Mouse (Mus musculus) thymus, adult 2 months (tissue): ENCODE measurements around the gene Eps8l3. TPM values are rescaled to one million over a fixed set of nuclear protein-coding genes. Genes with fewer than 3 reads are reported as not detected.

Experiments
- DNase-seq: peaks from one replicate; pipeline ENCODE4 v3.0.0; 2021
- H3K27ac ChIP-seq: fragments of 200-500 bp; 2 replicates; pipeline ENCODE4 v1.5.1; 2012; ENCODE audit warnings: low read length, control low read depth; ENCODE audit not compliant: control insufficient read depth, insufficient read depth
- H3K27me3 ChIP-seq: fragments of 200-500 bp; 2 replicates; pipeline ENCODE4 v1.6.1; 2012; ENCODE audit warnings: mild to moderate bottlenecking, low read length, moderate library complexity, mixed read lengths; ENCODE audit not compliant: control insufficient read depth, insufficient read depth
- H3K36me3 ChIP-seq: fragments of 200-500 bp; 2 replicates; pipeline ENCODE4 v1.6.1; 2012; ENCODE audit warnings: mild to moderate bottlenecking, low read length, moderate library complexity; ENCODE audit not compliant: control insufficient read depth, insufficient read depth
- H3K4me1 ChIP-seq: fragments of 200-500 bp; replicated peaks from 2 replicates; pipeline ENCODE4 v1.6.1; 2012; ENCODE audit warnings: low read length; ENCODE audit not compliant: control insufficient read depth, insufficient read depth
- H3K4me3 ChIP-seq: fragments of 200-500 bp; 2 replicates; pipeline ENCODE4 v1.5.1; 2012; ENCODE audit warnings: mild to moderate bottlenecking, low read length, control low read depth, moderate library complexity; ENCODE audit not compliant: control insufficient read depth, insufficient read depth
- CTCF ChIP-seq: fragments of 200-500 bp; IDR thresholded peaks from 2 replicates; pipeline ENCODE4 v1.5.1; 2012; ENCODE audit warnings: mild to moderate bottlenecking, control low read depth, low read length, moderate library complexity, borderline replicate concordance; ENCODE audit not compliant: control insufficient read depth, poor library complexity, insufficient read depth; ENCODE audit errors: extremely low read depth
- POLR2A ChIP-seq: fragments of 200-500 bp; IDR thresholded peaks from 2 replicates; pipeline ENCODE4 v1.6.1; 2012; ENCODE audit warnings: mild to moderate bottlenecking, low read length, control low read depth, moderate library complexity; ENCODE audit not compliant: control insufficient read depth, poor library complexity, insufficient read depth; ENCODE audit errors: extremely low read depth
- WGBS: fragments of 180-500 bp; shearing (Covaris S2); methylation state at CpG from one replicate; pipeline ENCODE4 v1.1.7; 2018; 5-methylcytosine and 5-hydroxymethylcytosine counted together
- polyA plus RNA-seq: library from polyadenylated mRNA; depleted of rRNA; stranded (reverse); fragments of >200 nt; gene quantifications from 2 replicates; pipeline ENCODE4 v1.2.3, GENCODE M21; 2012

Gene Eps8l3
- polyA plus RNA-seq, 1 experiment, result 0.34 TPM

DNA sequence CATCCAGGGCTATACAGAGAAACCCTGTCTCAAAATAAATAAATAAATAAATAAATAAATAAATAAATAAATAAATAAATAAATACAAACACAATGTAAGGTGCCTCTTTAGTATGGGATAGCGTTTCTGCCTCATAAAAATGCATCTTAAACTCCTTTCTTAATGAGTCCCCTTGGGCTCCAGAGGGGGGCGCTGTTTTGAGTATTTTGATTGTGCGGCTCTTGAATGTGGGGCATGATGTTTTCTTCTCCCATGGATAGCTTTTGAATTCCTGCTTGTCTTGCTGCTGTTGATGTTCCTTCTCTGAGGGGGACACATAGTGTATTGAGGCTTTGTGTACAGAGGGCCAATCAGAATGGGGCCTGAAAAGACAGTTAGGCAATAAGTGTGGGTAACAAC lies 40.1 kb downstream of the Eps8l3 start:
- H3K36me3 ChIP-seq, result no peaks in the 10 kb centered on the region
- no peak for TF ChIP-seq POLR2A
- no peak for TF ChIP-seq CTCF
- DNase-seq, result no peak
- no peaks in the 10 kb centered on the region for H3K27me3 ChIP-seq
- H3K4me3 ChIP-seq, result no peak overlapping the region
- no peaks in the 10 kb centered on the region for H3K4me1 ChIP-seq
- 80% methylated on average over 3 of the region's 3 CpGs for WGBS
- H3K27ac ChIP-seq, result no peak overlapping the region

DNA sequence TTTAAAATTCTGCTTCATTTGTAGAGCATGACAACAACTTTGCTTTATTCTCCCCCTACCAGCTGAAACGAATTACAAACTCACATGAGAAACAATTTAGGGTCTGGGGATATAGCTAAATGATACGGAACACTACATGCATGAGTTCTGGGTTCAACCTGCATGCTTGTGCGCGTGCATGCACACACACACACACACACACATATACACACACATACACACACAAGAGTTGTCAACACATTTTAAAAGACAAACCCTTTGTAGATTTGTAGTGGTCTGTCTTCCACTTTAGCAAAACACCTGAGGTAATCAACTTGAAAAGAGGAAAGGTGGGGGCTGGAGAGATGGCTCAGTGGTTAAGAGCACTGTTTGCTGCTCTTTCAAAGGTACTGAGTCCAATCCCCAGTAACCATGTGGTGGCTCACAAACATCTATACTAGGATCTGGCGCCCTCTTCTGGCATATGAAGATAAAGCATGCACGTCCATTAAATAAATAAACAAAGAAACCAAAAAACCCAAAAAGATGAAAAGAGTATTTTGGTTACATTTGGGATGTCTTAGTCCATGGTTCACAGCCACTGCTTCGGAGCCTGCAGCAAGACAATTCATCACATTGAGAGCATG lies 40.9 kb downstream of the Eps8l3 start:
- Histone ChIP-seq H3K36me3 (no peaks in the 10 kb centered on the region), H3K27me3 (no peaks in the 10 kb centered on the region), H3K4me3 (no peak overlapping the region), H3K4me1 (no peaks in the 10 kb centered on the region), H3K27ac (no peak overlapping the region)
- TF ChIP-seq CTCF, result no peak
- DNase-seq, result peak; percentile 46
- WGBS, result 63% methylated on average over 7 of the region's 7 CpGs

DNA sequence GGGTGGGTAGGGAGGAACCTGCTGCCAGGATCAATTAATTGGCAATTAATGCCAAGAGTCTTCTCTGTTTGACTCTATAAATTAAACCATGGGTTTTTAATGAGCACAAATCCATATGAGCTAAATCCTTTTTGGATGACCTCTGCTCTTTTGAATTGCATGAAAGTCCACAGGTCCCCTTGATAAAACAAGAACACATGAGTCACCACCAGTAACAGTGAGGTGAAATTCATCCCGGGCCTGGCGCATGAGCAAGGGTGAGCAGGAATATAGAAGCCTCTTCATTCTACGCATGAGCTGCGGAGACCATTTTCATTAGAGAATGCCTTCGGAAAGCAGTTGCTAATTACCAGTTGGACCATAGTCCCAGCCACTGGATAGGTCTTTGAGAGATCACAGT lies 43.3 kb downstream of the Eps8l3 start:
- TF ChIP-seq POLR2A, result no peak
- H3K4me3 ChIP-seq, result no peak overlapping the region
- H3K27ac ChIP-seq, result no peak overlapping the region
- H3K27me3 ChIP-seq, result no peaks in the 10 kb centered on the region
- no peak for DNase-seq
- H3K4me1 ChIP-seq, result no peaks in the 10 kb centered on the region
- no peaks in the 10 kb centered on the region for H3K36me3 ChIP-seq
- WGBS, result 95% methylated on average over 5 of the region's 5 CpGs

DNA sequence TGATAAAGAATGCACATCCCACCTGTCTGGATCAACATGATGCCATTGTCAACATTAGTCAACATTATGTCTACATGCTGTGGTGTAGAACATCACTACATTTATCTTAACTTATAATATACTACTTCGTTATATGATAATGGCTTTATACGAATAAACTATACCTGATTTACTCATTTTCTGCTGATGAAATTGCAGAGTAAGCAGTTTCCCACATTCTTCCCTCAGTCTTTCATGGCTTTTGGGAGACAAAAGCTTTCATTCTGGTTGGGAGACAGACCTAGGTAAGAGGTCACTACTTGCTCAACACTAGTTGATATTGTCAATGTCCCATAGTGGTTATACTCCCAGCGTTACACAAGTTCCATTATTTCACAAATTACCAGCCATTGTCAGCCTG lies 48.3 kb downstream of the Eps8l3 start:
- no peak overlapping the region for H3K4me3 ChIP-seq
- no peaks in the 10 kb centered on the region for H3K36me3 ChIP-seq
- WGBS, result 95% methylated on average over 3 of the region's 3 CpGs
- no peaks in the 10 kb centered on the region for H3K4me1 ChIP-seq
- no peak overlapping the region for H3K27ac ChIP-seq
- TF ChIP-seq CTCF (no peak), POLR2A (no peak)
- no peak for DNase-seq
- H3K27me3 ChIP-seq, result no peaks in the 10 kb centered on the region

DNA sequence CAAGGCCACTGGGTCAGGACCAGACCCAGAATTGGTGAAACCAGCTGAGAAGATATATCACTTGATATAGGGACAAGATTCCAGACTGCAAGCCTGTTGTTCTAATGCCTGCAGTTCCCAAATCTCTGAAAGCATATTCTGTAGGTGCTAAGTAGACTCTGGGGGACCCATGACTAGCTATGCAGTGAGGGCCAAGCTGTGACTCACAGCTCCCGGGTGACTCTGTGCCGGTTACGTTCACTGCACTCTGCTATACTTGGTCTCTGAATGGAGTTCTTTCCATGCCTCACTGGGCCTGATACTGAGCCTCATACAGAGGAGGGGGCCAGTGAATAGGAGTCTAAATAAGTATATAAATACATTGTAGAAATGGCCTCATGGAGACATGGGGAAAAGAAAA lies 50.8 kb downstream of the Eps8l3 start:
- 91% methylated on average over 3 of the region's 3 CpGs for WGBS
- DNase-seq, result no peak
- peaks cover 5% of the 10 kb centered on the region; the same call in 1 of the 2 replicates for H3K4me1 ChIP-seq
- no peak overlapping the region for H3K27ac ChIP-seq
- H3K27me3 ChIP-seq, result no peaks in the 10 kb centered on the region
- no peaks in the 10 kb centered on the region for H3K36me3 ChIP-seq
- H3K4me3 ChIP-seq, result no peak overlapping the region
- TF ChIP-seq POLR2A, result no peak
- TF ChIP-seq CTCF, result no peak

DNA sequence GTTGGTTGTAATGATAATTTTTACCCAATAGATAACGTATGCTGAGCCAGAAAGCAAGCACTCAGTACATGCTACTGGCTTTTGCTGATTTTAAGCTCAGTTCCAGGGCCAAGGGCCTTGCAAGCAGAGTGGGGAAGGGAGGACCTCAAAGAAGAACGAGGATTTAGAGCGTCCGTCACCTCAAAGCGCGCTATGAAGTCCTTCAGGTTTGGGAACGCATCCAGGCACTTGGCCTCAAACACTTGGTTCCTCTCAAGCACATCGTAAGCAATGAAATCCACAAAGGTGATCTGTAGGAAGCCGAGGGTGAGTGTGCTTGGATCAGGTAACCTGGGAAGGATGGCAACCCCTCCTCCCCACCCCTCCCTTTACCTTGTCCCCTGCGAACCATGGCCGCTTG lies 51.7 kb downstream of the Eps8l3 start:
- no peak for DNase-seq
- no peaks in the 10 kb centered on the region for H3K36me3 ChIP-seq
- no peak overlapping the region for H3K4me3 ChIP-seq
- TF ChIP-seq CTCF, result no peak
- H3K27me3 ChIP-seq, result no peaks in the 10 kb centered on the region
- H3K27ac ChIP-seq, result no peak overlapping the region
- H3K4me1 ChIP-seq, result peaks cover 5% of the 10 kb centered on the region; the same call in 1 of the 2 replicates
- WGBS, result 89% methylated on average over 11 of the region's 11 CpGs

DNA sequence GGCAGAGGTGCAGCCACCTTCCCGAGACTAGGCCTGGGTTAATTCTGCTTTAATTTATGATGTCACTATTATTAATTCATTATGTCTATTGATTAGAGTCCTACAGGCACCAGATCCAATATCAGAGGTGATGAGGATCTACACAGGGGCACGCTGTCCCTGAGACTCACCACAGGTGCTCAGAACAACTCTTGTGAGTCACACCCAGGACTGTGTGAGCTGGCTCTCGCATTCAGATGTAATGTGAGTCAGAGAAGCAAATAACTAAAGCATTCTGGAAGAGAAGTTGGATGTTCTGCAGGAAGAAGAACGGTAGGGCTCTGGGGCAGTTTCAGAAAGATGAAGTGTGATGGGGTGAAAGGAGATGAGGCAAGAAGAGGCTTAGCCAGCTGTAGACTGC lies 52.2 kb downstream of the Eps8l3 start:
- 87% methylated on average over 4 of the region's 4 CpGs for WGBS
- Histone ChIP-seq H3K36me3 (no peaks in the 10 kb centered on the region), H3K4me3 (no peak overlapping the region), H3K4me1 (peaks cover 5% of the 10 kb centered on the region; the same call in 1 of the 2 replicates), H3K27me3 (no peaks in the 10 kb centered on the region), H3K27ac (no peak overlapping the region)
- no peak for DNase-seq
- no peak for TF ChIP-seq CTCF
- no peak for TF ChIP-seq POLR2A
